Mouse (Mus musculus): ENCODE measurements around the gene AC161166.1. TPM values are rescaled to one million over a fixed set of nuclear protein-coding genes. Genes with fewer than 3 reads are reported as not detected.
"Not testable (repeated sequence)": the region's sequence is repeated elsewhere in the genome, so short reads cannot be mapped to it uniquely, and the experiment has no call there.

Gene AC161166.1
- total RNA-seq, 2 experiments from 2014 or later, result not detected

- no peak for ATAC-seq (replicated peaks; ENCODE audit: poor library complexity, severe bottlenecking)
Measured at GRCm38 (mm10) chr7:24487403-24487802, 24.9 kb downstream of the AC161166.1 start.

DNA sequence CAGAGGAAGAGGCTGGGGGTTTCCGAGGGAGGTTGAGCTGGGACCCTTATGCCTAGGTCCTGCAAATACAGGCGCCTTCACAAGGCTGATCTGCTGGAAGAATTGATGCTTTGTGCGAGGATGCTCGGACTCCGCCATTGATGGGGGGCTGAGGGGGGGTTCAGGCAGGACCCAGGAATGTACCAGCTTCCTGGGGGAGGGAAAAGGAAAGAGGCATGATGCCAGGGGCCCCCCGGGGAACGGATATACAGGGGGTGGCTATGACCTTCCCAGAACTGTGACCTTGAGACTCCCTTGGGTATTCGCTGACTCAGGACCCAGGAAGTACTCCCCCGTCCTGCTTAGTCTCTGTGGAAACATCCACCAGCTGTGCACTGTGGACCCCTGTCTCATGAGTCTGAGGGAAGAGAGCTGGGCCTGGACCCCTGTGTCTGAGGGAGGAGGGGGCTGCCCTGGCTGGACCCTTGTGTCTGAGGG is 25.6 kb downstream of the AC161166.1 start:
- no peak for ATAC-seq (replicated peaks; ENCODE audit: poor library complexity, severe bottlenecking)

- ATAC-seq (replicated peaks; ENCODE audit: poor library complexity, severe bottlenecking), result no peak
Measured at GRCm38 (mm10) chr7:24485481-24485880, 26.8 kb downstream of the AC161166.1 start.

GRCm38 (mm10) chr7:24483291-24483690 is 29.0 kb downstream of the AC161166.1 start:
- not testable (repeated sequence) for ATAC-seq (replicated peaks; ENCODE audit: poor library complexity, severe bottlenecking)

GRCm38 (mm10) chr7:24482208-24483020 is 29.8 kb downstream of the AC161166.1 start:
- ATAC-seq (replicated peaks; ENCODE audit: poor library complexity, severe bottlenecking), result no peak

DNA sequence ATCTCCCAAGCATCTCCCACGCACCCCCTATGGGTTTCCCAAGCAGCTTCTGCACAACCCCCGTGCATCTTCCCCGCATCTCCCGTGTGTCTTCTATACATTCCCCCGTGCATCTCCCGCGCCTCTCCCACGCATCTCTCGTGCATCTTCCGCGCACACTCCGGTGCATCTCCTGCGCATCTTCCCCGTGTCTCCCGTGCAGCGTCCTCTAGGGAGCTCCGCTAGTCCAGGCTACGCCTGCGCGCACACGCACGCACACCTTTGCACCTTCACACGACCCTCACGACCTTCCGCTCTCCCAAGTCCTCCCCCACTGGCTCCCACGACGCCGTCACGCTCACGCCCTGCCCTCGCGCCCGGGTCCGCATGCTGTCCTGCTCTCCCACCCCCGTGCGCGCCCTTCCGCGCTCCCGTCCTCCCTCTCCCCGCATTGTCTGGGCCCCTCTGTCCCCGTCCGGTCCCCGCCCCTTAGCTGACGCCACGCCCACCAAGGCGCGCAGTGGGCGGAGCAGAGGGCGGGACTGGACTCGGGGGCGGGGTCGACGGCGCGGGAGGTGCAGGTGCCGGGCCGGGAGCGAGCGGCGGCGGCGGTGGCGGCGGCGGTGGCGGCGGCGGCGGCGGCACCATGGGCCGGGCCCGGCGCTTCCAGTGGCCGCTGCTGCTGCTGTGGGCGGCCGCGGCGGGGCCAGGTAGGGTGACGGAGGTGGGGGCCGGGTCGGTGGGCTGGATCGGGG is 30.6 kb downstream of the AC161166.1 start, which contains the start of gene Cadm4:
Gene Cadm4, plus strand, starts transcription at position 550 of the 734 bp plus-strand sequence.
- ATAC-seq (replicated peaks; ENCODE audit: poor library complexity, severe bottlenecking), result peak; percentile 86

- ATAC-seq (replicated peaks; ENCODE audit: poor library complexity, severe bottlenecking), result peak; percentile 38
Measured at GRCm38 (mm10) chr7:24480986-24481473, 31.2 kb downstream of the AC161166.1 start.

DNA sequence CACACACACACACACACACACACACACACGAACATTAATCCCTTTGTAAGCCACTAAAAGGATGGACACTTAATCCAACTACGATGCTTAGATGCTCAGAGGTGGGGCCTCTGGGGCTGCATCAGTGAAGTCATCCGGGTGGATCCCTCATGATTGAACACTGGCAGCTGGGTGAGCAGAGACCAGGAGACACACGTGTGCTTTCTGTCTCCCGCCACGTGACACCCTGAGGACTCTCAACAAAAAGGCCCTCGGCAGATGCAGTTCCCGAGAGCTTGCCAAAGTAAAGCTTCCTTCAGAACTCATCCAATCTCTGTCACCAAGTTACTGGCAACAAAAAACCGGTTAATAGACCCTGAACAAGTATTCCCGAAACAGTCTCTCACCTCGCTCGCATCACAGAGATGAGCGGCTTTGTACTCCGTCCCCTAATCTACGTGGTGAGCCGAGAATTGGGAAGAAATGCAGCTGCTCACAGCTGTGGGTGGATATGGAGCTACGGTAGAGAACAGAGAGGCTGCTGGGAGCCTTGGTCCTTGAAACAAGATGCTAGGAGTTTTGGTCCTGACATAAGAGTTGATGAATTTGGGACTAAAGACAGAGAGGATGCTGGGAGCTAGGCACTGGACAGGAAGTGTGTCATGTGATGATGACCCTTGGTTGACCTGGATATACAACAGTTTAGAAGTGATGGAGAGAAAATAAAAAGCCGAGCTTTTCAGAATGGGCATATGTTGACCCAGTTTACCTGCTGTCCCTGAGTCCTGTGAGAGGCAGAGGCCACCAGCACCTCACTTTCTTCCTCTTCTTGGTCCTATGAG is 31.9 kb downstream of the AC161166.1 start:
- no peak for ATAC-seq (replicated peaks; ENCODE audit: poor library complexity, severe bottlenecking)

GRCm38 (mm10) chr7:24479685-24480084 is 32.6 kb downstream of the AC161166.1 start:
- ATAC-seq (replicated peaks; ENCODE audit: poor library complexity, severe bottlenecking), result no peak

DNA sequence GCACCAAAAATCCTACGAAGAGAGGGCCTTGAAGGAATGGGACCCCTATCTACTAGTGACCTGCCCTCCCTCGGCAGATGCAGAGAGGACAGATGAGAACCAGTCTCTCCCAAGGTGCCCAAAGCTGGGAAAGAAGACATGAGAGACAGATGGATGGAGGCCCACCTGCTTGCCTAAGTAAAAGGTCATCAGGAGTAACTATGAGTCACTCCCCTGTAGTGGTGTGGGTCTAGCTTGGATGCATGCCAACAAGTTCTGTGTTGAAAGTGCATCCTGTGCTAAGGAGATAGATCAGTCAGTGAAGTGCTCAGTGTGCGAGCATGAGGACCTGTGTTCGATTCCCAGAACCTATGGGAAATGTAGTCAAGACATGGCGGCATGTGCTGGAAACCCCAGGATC is 33.3 kb downstream of the AC161166.1 start:
- ATAC-seq (replicated peaks; ENCODE audit: poor library complexity, severe bottlenecking), result no peak

GRCm38 (mm10) chr7:24476856-24477255 is 35.4 kb downstream of the AC161166.1 start:
- ATAC-seq (replicated peaks; ENCODE audit: poor library complexity, severe bottlenecking), result no peak

- no peak for ATAC-seq (replicated peaks; ENCODE audit: poor library complexity, severe bottlenecking)
Measured at GRCm38 (mm10) chr7:24476338-24476737, 35.9 kb downstream of the AC161166.1 start.

DNA sequence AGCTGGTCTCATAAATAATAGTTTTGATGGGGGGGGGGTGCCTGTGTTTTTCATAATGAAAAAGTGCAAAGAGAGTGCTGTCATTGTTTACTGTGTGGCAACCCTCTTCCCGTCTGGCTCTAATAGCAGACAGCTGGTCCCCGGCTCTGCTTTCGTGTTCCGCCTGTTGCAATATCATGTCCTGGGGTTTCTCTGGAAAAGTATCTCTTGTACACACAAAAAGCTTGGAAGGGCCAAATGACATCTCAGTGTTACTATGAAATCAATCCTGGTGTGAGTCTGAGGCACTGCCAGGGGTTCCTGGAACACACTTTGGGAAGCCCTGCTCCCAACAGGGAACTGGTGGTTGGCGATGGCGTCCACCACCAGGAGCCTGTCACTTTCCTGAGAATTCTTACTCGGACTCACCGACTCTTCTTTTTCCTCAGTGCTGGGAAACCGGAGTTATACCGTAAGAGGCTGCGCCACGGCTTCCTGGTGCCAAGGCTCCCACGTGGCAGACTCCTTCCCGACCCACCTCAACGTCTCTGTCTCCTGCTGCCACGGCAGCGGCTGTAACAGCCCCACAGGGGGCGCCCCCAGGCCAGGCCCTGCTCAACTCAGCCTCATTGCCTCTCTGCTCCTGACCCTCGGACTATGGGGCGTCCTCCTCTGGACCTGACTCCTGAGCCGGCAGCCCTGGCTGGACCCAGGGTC is 37.3 kb downstream of the AC161166.1 start:
- ATAC-seq (replicated peaks; ENCODE audit: poor library complexity, severe bottlenecking), result no peak

DNA sequence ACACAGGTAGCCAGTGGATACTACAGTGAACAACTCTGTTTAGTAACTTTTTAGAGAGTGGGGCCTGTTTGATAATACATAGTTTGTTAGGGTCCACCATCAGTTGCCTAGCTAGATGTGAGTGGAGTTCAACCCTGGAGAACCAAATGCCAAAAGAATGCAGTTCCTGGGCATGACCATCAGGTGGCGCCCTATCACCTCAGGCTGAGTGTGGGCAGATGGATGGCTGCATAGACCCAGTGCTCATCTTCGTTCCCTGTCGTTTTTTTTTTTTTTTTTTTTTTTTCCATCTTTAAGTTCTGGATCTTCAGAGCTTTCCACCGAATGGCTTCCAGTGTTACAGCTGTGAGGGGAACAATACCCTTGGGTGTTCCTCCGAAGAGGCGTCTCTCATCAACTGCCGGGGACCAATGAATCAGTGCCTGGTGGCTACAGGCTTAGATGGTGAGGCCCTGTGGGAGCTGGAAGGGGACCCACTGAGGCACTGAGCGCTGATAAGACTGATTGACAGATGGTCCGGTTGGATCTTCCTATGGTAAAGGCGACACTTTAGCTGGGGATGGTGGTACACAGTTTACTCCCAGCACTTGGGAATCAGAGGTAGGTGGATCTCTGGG is 38.2 kb downstream of the AC161166.1 start:
- peak; percentile 82 for ATAC-seq (replicated peaks; ENCODE audit: poor library complexity, severe bottlenecking)

DNA sequence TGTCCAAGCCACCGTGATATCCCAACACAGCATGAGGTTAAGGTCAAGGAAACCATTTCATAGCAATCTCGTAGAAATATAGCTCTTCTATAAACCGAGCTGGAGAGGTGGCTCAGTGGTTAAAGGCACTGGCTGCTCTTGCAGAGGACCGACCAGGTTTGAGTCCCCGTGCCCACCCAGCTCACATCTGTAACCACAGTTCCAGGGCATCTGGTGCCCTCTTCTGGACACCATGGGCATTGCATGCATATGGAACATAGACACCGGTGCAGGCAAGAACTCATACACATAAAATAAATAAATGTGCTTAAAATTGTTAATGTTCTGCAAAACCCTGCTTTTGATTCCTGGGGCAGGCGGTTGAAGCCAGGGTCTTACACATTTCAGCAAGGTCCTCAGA is 39.3 kb downstream of the AC161166.1 start:
- peak; percentile 62 for ATAC-seq (replicated peaks; ENCODE audit: poor library complexity, severe bottlenecking)

DNA sequence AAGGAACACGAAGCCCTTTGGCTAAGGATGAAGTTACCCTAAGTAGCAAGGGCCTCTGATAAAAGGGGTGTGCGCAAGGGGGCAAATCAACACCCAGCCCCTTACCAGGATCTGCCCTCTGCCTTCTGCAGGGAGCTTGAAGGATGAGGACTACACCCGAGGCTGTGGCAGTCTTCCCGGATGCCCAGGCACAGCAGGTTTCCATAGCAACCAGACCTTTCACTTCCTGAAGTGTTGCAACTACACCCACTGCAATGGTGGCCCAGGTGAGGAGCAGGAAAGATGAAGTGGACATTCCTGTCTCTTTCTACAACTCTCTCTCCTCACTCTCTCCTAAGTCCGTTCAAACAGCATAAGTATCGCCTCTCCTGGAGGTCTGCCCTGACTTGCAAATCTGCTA is 39.8 kb downstream of the AC161166.1 start:
- ATAC-seq (replicated peaks; ENCODE audit: poor library complexity, severe bottlenecking), result no peak

- ATAC-seq (replicated peaks; ENCODE audit: poor library complexity, severe bottlenecking), result no peak
Measured at GRCm38 (mm10) chr7:24470356-24470755, 41.9 kb downstream of the AC161166.1 start.

DNA sequence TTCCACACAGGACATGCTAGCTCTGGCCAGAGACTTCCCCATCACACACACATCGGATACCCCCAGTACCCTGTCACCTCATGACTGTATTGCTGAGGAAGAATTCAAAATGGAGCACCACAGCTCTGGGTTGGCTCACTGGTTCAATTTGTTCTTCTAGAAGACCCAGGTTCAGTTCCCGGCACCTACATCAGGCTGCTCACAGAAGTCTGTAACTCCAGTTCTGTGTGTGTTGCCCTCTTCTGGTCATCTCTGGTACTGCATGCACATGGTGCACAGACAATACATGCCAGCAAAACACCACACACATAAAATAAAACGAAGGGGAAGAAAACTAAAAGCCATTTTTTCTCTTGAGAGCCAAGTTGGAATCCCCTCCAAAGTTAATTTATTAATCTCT is 43.1 kb downstream of the AC161166.1 start:
- ATAC-seq (replicated peaks; ENCODE audit: poor library complexity, severe bottlenecking), result no peak

- no peak for ATAC-seq (replicated peaks; ENCODE audit: poor library complexity, severe bottlenecking)
Measured at GRCm38 (mm10) chr7:24467886-24468285, 44.4 kb downstream of the AC161166.1 start.
